Mouse (Mus musculus): ENCODE data around the gene Enox1. TPM values are rescaled to one million over a fixed set of nuclear protein-coding genes. Genes with fewer than 3 reads are reported as not detected.

Enox1 gene
- polyA plus RNA-seq, 1 experiment = 0.32 TPM

- WGBS = 65% methylated on average over 8 of the region's 8 CpGs
- DNase-seq (ENCODE audit: low read depth, low spot score) = no peak
Measured at GRCm38 (mm10) chr14:77484951-77485447, 328.4 kb downstream of the Enox1 start.

- no peak for DNase-seq (ENCODE audit: low read depth, low spot score)
- 75% methylated on average over 6 of the region's 6 CpGs for WGBS
Measured at GRCm38 (mm10) chr14:77490699-77491098, 334.1 kb downstream of the Enox1 start.

GRCm38 (mm10) chr14:77491731-77492130 lies 335.2 kb downstream of the Enox1 start:
- DNase-seq (ENCODE audit: low read depth, low spot score) = no peak
- 87% methylated on average over 2 of the region's 2 CpGs for WGBS

- WGBS = 56% methylated on average over 6 of the region's 6 CpGs
- no peak for DNase-seq (ENCODE audit: low read depth, low spot score)
Measured at GRCm38 (mm10) chr14:77499996-77500581, 343.5 kb downstream of the Enox1 start.

GRCm38 (mm10) chr14:77504458-77505135 lies 348.0 kb downstream of the Enox1 start:
- 60% methylated on average over 12 of the region's 12 CpGs for WGBS
- DNase-seq (ENCODE audit: low read depth, low spot score) = no peak

GRCm38 (mm10) chr14:77506341-77506740 lies 349.8 kb downstream of the Enox1 start:
- 78% methylated on average over 9 of the region's 9 CpGs for WGBS
- DNase-seq (ENCODE audit: low read depth, low spot score) = no peak

GRCm38 (mm10) chr14:77508036-77508435 lies 351.5 kb downstream of the Enox1 start:
- no peak for DNase-seq (ENCODE audit: low read depth, low spot score)
- WGBS = 85% methylated on average over 12 of the region's 12 CpGs

- 80% methylated on average over 6 of the region's 6 CpGs for WGBS
- DNase-seq (ENCODE audit: low read depth, low spot score) = no peak
Measured at GRCm38 (mm10) chr14:77509042-77509441, 352.5 kb downstream of the Enox1 start.

GRCm38 (mm10) chr14:77509924-77510323 lies 353.4 kb downstream of the Enox1 start:
- 69% methylated on average over 3 of the region's 3 CpGs for WGBS
- DNase-seq (ENCODE audit: low read depth, low spot score) = no peak

GRCm38 (mm10) chr14:77511137-77511870 lies 354.7 kb downstream of the Enox1 start:
- WGBS = 77% methylated on average over 7 of the region's 7 CpGs
- DNase-seq (ENCODE audit: low read depth, low spot score) = no peak

GRCm38 (mm10) chr14:77518017-77518416 lies 361.5 kb downstream of the Enox1 start:
- 65% methylated on average over 4 of the region's 4 CpGs for WGBS
- DNase-seq (ENCODE audit: low read depth, low spot score) = no peak

GRCm38 (mm10) chr14:77518941-77519695 lies 362.6 kb downstream of the Enox1 start:
- 54% methylated on average over 7 of the region's 7 CpGs for WGBS
- DNase-seq (ENCODE audit: low read depth, low spot score) = no peak

GRCm38 (mm10) chr14:77519701-77520100 lies 363.1 kb downstream of the Enox1 start:
- DNase-seq (ENCODE audit: low read depth, low spot score) = no peak
- WGBS = 81% methylated on average over 1 of the region's 1 CpGs

- DNase-seq (ENCODE audit: low read depth, low spot score) = no peak
- WGBS = 78% methylated on average over 4 of the region's 4 CpGs
Measured at GRCm38 (mm10) chr14:77524303-77524702, 367.7 kb downstream of the Enox1 start.

GRCm38 (mm10) chr14:77526262-77526661 lies 369.7 kb downstream of the Enox1 start:
- WGBS = 84% methylated on average over 1 of the region's 1 CpGs
- DNase-seq (ENCODE audit: low read depth, low spot score) = no peak

GRCm38 (mm10) chr14:77529201-77529600 lies 372.6 kb downstream of the Enox1 start:
- 91% methylated on average over 9 of the region's 9 CpGs for WGBS

GRCm38 (mm10) chr14:77529621-77530020 lies 373.1 kb downstream of the Enox1 start:
- no peak for DNase-seq (ENCODE audit: low read depth, low spot score)

More at GRCm38 (mm10) chr14:77529201-77529600, 372.6 kb downstream of the Enox1 start:
- no peak for DNase-seq (ENCODE audit: low read depth, low spot score)

GRCm38 (mm10) chr14:77533638-77534037 lies 377.1 kb downstream of the Enox1 start:
- no peak for DNase-seq (ENCODE audit: low read depth, low spot score)
- 61% methylated on average over 5 of the region's 5 CpGs for WGBS

More at GRCm38 (mm10) chr14:77529621-77530020, 373.1 kb downstream of the Enox1 start:
- WGBS = 58% methylated on average over 5 of the region's 5 CpGs

- DNase-seq (ENCODE audit: low read depth, low spot score) = no peak
- WGBS = 93% methylated on average over 7 of the region's 7 CpGs
Measured at GRCm38 (mm10) chr14:77534120-77534519, 377.6 kb downstream of the Enox1 start.

- no peak for DNase-seq (ENCODE audit: low read depth, low spot score)
- WGBS = 78% methylated on average over 2 of the region's 2 CpGs
Measured at GRCm38 (mm10) chr14:77536592-77536991, 380.0 kb downstream of the Enox1 start.
